Mouse (Mus musculus) embryonic facial prominence, embryonic 11.5 days (tissue): ENCODE data around the gene Mfap3l. TPM values are rescaled to one million over a fixed set of nuclear protein-coding genes. Genes with fewer than 3 reads are reported as not detected.

Source experiments
- ATAC-seq: fragments of 200-750 bp; cut with Nextera tagmentation; replicated peaks from 2 replicates; pipeline ENCODE4 v1.8.0; 2017; ENCODE audit warnings: low read depth; ENCODE audit not compliant: insufficient number of reproducible peaks, low FRiP score, low TSS enrichment
- DNase-seq: peaks from one replicate; pipeline ENCODE4 v3.0.0-alpha.2; 2015; ENCODE audit warnings: low spot score
- H3K27ac ChIP-seq: fragments of 300-500 bp; sonication (generic); replicated peaks from 2 replicates; pipeline ENCODE4 v1.5.1; 2014; ENCODE audit warnings: mild to moderate bottlenecking, low read depth, low read length, control low read depth
- H3K27me3 ChIP-seq: fragments of 300-500 bp; sonication (generic); 2 replicates; pipeline ENCODE4 v1.6.1; 2014; ENCODE audit warnings: mild to moderate bottlenecking, low read length, moderate library complexity, mixed read lengths; ENCODE audit not compliant: control insufficient read depth, insufficient read depth
- H3K36me3 ChIP-seq: fragments of 300-500 bp; sonication (generic); replicated peaks from 2 replicates; pipeline ENCODE4 v1.6.1; 2014; ENCODE audit warnings: low read depth, mild to moderate bottlenecking, low read length, moderate library complexity, mixed read lengths; ENCODE audit not compliant: control insufficient read depth, insufficient read depth
- H3K4me1 ChIP-seq: fragments of 300-500 bp; sonication (generic); 2 replicates; pipeline ENCODE4 v1.6.1; 2014; ENCODE audit warnings: low read length, mixed read lengths; ENCODE audit not compliant: control insufficient read depth, insufficient read depth
- H3K4me2 ChIP-seq: fragments of 300-500 bp; sonication (generic); 2 replicates; pipeline ENCODE4 v1.6.1; 2014; ENCODE audit warnings: low read depth, mild to moderate bottlenecking, control low read depth, low read length, moderate library complexity
- H3K4me3 ChIP-seq: fragments of 300-500 bp; sonication (generic); 2 replicates; pipeline ENCODE4 v1.5.1; 2014; ENCODE audit warnings: low read depth, low read length, control low read depth
- H3K9ac ChIP-seq: fragments of 300-500 bp; sonication (generic); replicated peaks from 2 replicates; pipeline ENCODE4 v1.6.1; 2014; ENCODE audit warnings: mild to moderate bottlenecking, control low read depth, low read length
- H3K9me3 ChIP-seq: fragments of 300-500 bp; sonication (generic); replicated peaks from 2 replicates; pipeline ENCODE4 v1.6.1; 2016; ENCODE audit warnings: mild to moderate bottlenecking, low read length, inconsistent platforms, mixed read lengths; ENCODE audit not compliant: control insufficient read depth
- WGBS: fragments of 180-500 bp; shearing (Covaris S2); extraction: QIAGEN DNeasy Blood & Tissue Kit; methylation state at CpG from one replicate; pipeline ENCODE4 v1.1.7; 2014; 5-methylcytosine and 5-hydroxymethylcytosine counted together
- polyA plus RNA-seq: library from polyadenylated mRNA; unstranded; fragments of >200 nt; fragmentation: Nextera tagmentation; extraction: Ambion mirVana; gene quantifications from 2 replicates; pipeline ENCODE4 v1.2.1, GENCODE M21; 2014

The Mfap3l gene
- polyA plus RNA-seq, 1 experiment from 2014 or later, result 1.3 TPM

DNA sequence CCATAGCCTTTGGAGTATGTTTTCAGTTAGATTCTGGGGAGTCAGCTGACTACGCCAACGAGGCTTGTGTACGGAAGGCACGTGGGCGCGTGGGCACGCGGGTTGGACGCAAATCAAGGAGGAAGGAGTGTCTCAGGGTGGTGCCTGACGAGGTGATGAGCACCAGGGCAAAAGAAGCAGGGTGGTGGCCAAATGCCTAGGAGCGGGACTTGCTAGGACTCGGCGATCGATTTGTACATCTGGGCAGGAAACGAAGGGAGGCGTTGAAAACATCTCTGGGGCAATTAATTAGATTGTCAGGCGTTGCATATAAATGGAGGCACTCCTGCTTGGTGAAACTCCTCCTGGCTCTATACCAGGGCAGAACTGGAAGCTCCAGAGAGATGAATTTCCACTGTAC, 7.4 kb downstream of the Mfap3l start:
- WGBS, result 92% methylated on average over 17 of the region's 17 CpGs
- Histone ChIP-seq H3K27me3 (no peaks in the 10 kb centered on the region), H3K4me1 (no peaks in the 10 kb centered on the region), H3K36me3 (no peaks in the 10 kb centered on the region), H3K9me3 (no peaks in the 10 kb centered on the region), H3K4me3 (no peak overlapping the region), H3K9ac (no peak overlapping the region), H3K4me2 (no peak overlapping the region), H3K27ac (no peak overlapping the region)
- DNase-seq (no peak), ATAC-seq (no peak)

DNA sequence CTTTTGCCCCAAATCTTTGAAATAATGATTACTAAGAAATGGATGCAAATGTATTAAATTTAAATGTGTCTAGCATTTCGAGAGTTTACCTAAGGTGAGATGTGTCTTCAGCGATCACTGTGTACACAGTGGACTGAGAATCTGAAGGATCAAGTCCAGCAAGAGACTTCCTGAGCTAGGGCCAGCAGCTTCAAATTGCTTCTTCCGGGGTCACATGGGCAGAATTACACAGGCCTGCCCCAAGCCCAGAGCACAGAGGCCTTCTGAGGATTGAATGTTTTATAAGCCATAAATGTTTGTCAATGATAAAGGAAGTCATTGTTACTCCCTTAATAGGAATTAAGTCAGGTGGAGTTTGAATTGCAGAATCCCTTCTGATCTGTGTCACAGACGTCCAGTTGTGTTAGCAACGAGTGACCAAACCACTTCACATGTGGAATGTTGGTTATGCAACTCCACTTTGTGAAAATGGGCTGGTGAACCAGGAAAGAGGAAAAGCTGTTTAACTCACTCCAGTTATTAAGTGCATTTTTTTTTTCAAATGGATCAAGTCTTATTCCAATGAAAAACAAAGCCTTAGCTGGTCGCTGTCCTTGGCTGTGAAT, 10.9 kb downstream of the Mfap3l start:
- no peak overlapping the region for H3K9ac ChIP-seq
- no peaks in the 10 kb centered on the region for H3K27me3 ChIP-seq
- H3K36me3 ChIP-seq, result no peaks in the 10 kb centered on the region
- DNase-seq (no peak), ATAC-seq (no peak)
- no peaks in the 10 kb centered on the region for H3K4me1 ChIP-seq
- 80% methylated on average over 6 of the region's 6 CpGs for WGBS
- H3K27ac ChIP-seq, result no peak overlapping the region
- H3K9me3 ChIP-seq, result no peaks in the 10 kb centered on the region
- no peak overlapping the region for H3K4me2 ChIP-seq
- no peak overlapping the region for H3K4me3 ChIP-seq

DNA sequence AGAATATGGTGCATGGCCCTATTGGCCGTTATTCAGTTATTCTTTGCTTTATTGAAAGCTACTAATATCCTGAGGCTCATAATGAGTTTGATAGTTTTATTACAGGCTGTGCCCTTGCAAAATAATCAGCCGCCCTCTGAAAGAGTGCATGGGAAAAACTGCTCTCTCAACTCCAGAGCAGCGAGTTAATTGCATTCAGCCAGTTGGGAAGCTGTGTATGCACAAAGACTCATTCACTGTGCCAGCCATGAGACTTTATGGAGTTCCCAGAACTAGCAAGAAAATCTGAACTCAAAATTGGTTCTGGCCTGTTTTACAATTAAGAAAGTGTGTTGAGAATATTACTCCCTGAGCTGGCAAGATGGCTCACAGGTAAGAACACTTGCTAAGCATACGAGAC, 12.5 kb downstream of the Mfap3l start:
- Histone ChIP-seq H3K4me1 (no peaks in the 10 kb centered on the region), H3K4me2 (no peak overlapping the region), H3K36me3 (no peaks in the 10 kb centered on the region), H3K4me3 (no peak overlapping the region), H3K9ac (no peak overlapping the region), H3K27me3 (no peaks in the 10 kb centered on the region), H3K27ac (no peak overlapping the region), H3K9me3 (no peaks in the 10 kb centered on the region)
- DNase-seq (no peak), ATAC-seq (no peak)
- WGBS, result 81% methylated on average over 4 of the region's 4 CpGs

DNA sequence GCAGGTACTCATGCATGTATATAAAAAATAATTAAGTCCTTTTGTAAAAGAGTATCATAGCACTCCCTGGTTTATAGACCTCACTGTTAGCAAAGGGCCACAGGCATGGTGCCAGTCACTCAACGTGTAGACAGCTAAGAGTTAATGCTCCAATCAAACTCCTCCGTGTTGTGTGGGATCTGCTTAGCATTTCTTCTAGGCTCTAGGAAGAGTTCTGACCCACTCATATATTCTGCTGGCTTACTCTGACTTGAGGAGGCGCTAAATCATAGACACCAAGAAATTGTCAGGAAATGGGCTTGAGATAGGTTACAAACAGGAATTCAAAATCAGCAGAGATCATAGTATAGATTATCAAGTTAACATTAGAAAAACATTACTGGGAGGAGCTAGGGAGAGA, 13.3 kb downstream of the Mfap3l start:
- Histone ChIP-seq H3K9me3 (no peaks in the 10 kb centered on the region), H3K4me1 (no peaks in the 10 kb centered on the region), H3K36me3 (no peaks in the 10 kb centered on the region), H3K4me2 (no peak overlapping the region), H3K27ac (no peak overlapping the region), H3K27me3 (no peaks in the 10 kb centered on the region), H3K4me3 (no peak overlapping the region), H3K9ac (no peak overlapping the region)
- WGBS, result 94% methylated on average over 3 of the region's 3 CpGs
- no peak for ATAC-seq
- no peak for DNase-seq

DNA sequence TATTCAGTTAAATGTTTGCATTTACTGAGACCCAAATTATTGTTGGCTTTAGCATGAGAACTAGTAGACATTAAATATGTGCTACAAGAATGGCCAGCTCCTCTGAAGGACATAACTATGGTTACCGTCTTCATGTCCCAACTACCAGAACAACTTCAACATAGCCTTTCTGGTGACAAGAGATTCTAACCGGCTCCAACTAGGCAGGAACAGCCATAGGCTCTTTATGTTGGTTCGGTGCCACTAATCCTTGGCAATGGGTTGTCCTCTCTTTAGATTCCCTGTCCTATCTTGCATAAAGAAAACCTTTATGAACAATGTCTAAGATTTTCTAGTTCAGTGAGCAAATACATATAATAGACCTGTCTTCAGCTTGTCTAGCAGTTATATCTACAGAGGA, 14.7 kb downstream of the Mfap3l start:
- DNase-seq, result no peak
- no peaks in the 10 kb centered on the region for H3K4me1 ChIP-seq
- H3K27me3 ChIP-seq, result no peaks in the 10 kb centered on the region
- H3K27ac ChIP-seq, result no peak overlapping the region
- H3K4me3 ChIP-seq, result no peak overlapping the region
- H3K36me3 ChIP-seq, result no peaks in the 10 kb centered on the region
- no peak overlapping the region for H3K4me2 ChIP-seq
- no peaks in the 10 kb centered on the region for H3K9me3 ChIP-seq
- 99% methylated on average over 3 of the region's 3 CpGs for WGBS
- H3K9ac ChIP-seq, result no peak overlapping the region
- ATAC-seq, result no peak

DNA sequence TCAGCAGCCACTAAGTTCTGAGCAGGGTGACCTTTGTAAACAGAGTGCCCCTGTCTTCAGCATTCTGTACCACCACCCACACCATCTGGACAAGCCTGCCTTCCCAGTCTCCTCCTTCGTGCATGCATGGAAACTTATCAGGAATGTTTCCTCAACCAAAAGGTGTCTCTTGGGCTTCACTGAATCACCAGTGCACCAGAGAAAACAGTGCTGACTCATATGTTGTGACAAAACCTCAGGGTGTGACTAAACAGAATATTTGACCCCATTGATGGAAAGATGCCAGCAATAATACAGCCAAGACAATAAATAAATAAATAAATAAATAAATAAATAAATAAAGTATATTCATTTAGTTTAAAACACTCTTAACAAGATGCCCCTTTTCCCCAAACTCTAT, 16.5 kb downstream of the Mfap3l start:
- no peak overlapping the region for H3K4me2 ChIP-seq

DNA sequence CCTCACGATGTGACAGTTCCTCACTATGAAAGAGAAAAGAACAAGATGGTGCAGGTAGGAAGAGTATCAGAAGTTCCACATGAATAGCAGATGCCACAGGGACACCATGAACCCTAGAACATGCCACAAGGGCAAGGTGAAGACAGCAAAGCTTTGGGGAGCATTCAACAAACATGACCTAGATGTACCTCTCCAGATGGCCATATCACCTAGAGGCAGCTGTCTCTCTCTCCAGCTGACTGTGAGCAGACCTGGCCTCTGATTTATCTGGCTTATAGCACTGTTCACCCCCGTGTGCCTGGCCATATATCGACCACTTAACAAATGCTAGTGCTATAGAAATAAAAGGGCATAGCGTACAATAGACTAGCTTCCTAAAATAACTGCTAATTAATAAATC, 17.5 kb downstream of the Mfap3l start:
- H3K9ac ChIP-seq, result no peak overlapping the region
- DNase-seq, result no peak
- H3K27ac ChIP-seq, result no peak overlapping the region
- no peak overlapping the region for H3K4me3 ChIP-seq
- no peaks in the 10 kb centered on the region for H3K4me1 ChIP-seq
- no peak for ATAC-seq
- 81% methylated on average over 4 of the region's 4 CpGs for WGBS
- no peaks in the 10 kb centered on the region for H3K27me3 ChIP-seq
- no peaks in the 10 kb centered on the region for H3K9me3 ChIP-seq
- H3K36me3 ChIP-seq, result no peaks in the 10 kb centered on the region
- H3K4me2 ChIP-seq, result no peak overlapping the region

More for the DNA sequence above, 16.5 kb downstream of the Mfap3l start:
- Histone ChIP-seq H3K4me3 (no peak overlapping the region), H3K27ac (no peak overlapping the region), H3K27me3 (no peaks in the 10 kb centered on the region), H3K36me3 (no peaks in the 10 kb centered on the region), H3K4me1 (no peaks in the 10 kb centered on the region), H3K9ac (no peak overlapping the region), H3K9me3 (no peaks in the 10 kb centered on the region)
- ATAC-seq, result no peak
- DNase-seq, result no peak
- WGBS, result 65% methylated on average over 1 of the region's 1 CpGs

DNA sequence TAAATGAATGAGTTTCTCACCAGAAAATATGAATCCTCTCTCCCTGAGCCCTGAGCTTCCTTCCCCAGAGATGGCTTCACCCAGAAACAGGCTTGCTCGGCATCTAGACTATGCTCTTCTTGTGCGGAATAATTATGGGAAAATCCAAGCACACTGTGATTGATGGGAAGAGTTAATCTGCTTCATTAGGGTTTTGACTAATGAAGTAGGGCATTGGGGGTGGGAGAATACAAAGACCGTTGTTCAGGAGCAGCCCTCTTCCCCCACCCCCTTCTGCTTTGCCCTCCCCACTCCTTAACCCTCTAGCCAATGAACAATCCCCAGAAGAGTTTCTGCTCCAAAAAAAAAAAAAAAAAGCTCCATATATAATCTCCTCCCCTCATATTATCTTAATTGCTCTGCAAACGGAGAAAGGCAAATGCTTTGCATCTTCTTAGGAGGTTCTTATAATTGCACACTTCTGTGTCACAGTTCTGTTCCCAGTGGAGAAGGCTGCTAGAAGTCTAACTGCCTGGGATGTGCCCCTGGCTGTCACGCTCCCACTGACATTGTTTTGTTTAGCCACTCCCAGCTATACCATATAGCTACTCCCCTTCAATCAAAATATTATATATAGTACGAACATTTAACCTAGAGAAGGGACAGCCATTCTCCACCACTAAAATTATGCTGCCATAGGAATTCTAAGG, 24.9 kb downstream of the Mfap3l start:
- no peaks in the 10 kb centered on the region for H3K36me3 ChIP-seq
- DNase-seq (no peak), ATAC-seq (no peak)
- no peak overlapping the region for H3K9ac ChIP-seq
- H3K27me3 ChIP-seq, result no peaks in the 10 kb centered on the region
- no peaks in the 10 kb centered on the region for H3K4me1 ChIP-seq
- H3K4me2 ChIP-seq, result no peak overlapping the region
- H3K9me3 ChIP-seq, result no peaks in the 10 kb centered on the region
- no peak overlapping the region for H3K4me3 ChIP-seq
- no peak overlapping the region for H3K27ac ChIP-seq
- WGBS, result 53% methylated on average over 6 of the region's 6 CpGs
